In the genomic region with DNA sequence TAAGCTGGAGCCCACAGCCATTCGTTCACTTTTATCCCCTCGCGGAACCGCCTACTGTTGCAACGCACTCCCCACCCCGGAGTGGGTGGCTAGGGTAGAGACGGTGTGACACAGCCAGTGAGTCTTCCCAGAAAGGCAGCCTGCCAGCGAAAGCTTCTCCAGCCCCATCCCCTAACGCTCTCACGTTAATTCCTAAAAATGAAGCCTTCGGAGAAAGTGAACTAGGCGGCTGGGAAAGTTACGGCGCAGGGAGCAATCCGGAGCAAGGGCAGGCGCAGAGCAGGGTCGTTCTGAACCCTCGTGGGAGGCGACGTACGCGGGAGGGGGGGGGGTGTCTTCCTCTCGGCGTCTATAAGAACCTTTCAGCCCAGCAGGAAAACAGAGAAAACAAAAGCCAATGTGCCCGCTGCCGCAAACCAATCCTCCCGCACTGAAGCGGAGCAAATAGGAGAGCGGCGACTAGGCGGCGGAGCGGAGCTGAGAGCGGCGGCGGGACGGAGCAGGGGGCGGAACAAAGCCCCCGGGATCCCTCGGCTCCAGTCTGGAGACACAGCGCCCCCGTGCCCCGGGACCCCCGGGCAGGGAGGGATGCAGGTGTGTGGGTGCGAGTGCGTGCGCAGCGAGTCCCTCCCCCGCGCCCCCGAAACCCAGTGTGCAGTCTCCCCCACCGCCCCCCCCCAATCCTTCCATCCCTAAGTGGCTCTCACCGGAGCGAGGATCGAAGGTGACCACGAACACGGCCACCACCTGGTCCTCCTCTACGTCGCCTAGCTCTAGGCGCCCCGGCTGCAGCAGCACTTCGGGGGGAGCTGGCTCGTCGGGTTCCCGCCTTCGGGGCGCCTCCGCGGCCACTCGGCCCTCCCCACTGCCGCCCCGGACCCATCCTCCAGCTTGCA, we compare ENCODE assay signal across 7 mouse cellular contexts. TPM values are rescaled to one million over a fixed set of nuclear protein-coding genes. Genes with fewer than 3 reads are reported as not detected.
DNase-seq lines count a peak whose midpoint lies in the region; ATAC-seq and TF ChIP-seq lines count a peak whose summit lies in the region.

No protein-coding gene starts in this region.

- WGBS in cerebellum, adult 2 months: under 1% methylated on average over 72 of the region's 72 CpGs

- ATAC-seq in megakaryocyte progenitor cell, adult 5-6 weeks (replicated peaks; ENCODE audit: poor library complexity): peak; percentile 46

- H3K4me1 ChIP-seq in cerebellum, adult 2 months (ENCODE audit: control insufficient read depth, insufficient read depth, low read length): peaks cover 18% of the 10 kb centered on the region; the same call in 1 of the 2 replicates

- no peak for TF ChIP-seq CTCF in cerebellum, adult 2 months (IDR thresholded peaks at IDR 0.05; ENCODE audit: borderline replicate concordance, insufficient read depth, low read depth, low read length)

- peak; percentile 40 for DNase-seq in T-cell, adult 2 months (ENCODE audit: low spot score)
- DNase-seq in cerebellum, adult 2 months: peak; percentile 78
- peak; percentile 60 to 87 for DNase-seq in frontal cortex, adult 2 months (ENCODE audit: extremely low spot score in 1 of 2, low spot score in 1 of 2)
- peak; percentile 60 for DNase-seq in induced T-regulatory cell, adult 2 months (ENCODE audit: low read depth)
- DNase-seq in left cerebral cortex, postnatal 25 days (ENCODE audit: low spot score in 2 of 2): peak; percentile 70 to 89
- peak; percentile 71 for DNase-seq in right cerebral cortex, postnatal 4 days

- no peak for TF ChIP-seq POLR2A in cerebellum, adult 2 months (IDR thresholded peaks at IDR 0.05; ENCODE audit: borderline replicate concordance, insufficient read depth, low read length)

- no peaks in the 10 kb centered on the region for H3K27me3 ChIP-seq in cerebellum, adult 2 months (ENCODE audit: control insufficient read depth, insufficient read depth, low read length)

- intact Hi-C loops in left cerebral cortex, postnatal 25 days (cut with DNase I): loop anchor here (1.0 kb wide), 1 partner anchor 36 kb away; a partner anchor contains a TSS

- peak overlapping the region; percentile 99 for H3K27ac ChIP-seq in cerebellum, adult 2 months (ENCODE audit: insufficient read depth, low read length)

- peak overlapping the region; percentile 89 for H3K4me3 ChIP-seq in cerebellum, adult 2 months (replicated peaks; ENCODE audit: insufficient read depth, low read depth, low read length)

RNA-seq across cellular contexts. Expression of a gene that starts 0.5 kb away (rescaled TPM):
- polyA plus RNA-seq in cerebellum, adult 2 months (2012; rRNA removed): 64.6 and 67.0 TPM in 2 replicates
- 24.1 and 24.5 TPM in 2 replicates for polyA plus RNA-seq in frontal cortex, adult 2 months (2012; rRNA removed)
- total RNA-seq in left cerebral cortex, postnatal 25 days (2021): 10 to 100 TPM; 57.4 to 58.1 TPM
- 7.0 and 9.2 TPM in 2 replicates for total RNA-seq in megakaryocyte progenitor cell, adult 5-6 weeks (2015)
- total RNA-seq in megakaryocyte progenitor cell, adult 5-6 weeks (2017): 12.3 and 12.5 TPM in 2 replicates

RNA-seq across cellular contexts. Expression of a gene that starts 3.5 kb away (rescaled TPM):
- 0.28 and 0.41 TPM in 2 replicates for polyA plus RNA-seq in cerebellum, adult 2 months (2012; rRNA removed)
- 0.06 and 0.11 TPM in 2 replicates for polyA plus RNA-seq in frontal cortex, adult 2 months (2012; rRNA removed)
- total RNA-seq in left cerebral cortex, postnatal 25 days (2021): not detected
- not detected in 2 replicates for total RNA-seq in megakaryocyte progenitor cell, adult 5-6 weeks (2015)
- not detected in 2 replicates for total RNA-seq in megakaryocyte progenitor cell, adult 5-6 weeks (2017)

RNA-seq across cellular contexts. Expression of a gene that starts 35.8 kb away (rescaled TPM):
- 44.5 and 47.0 TPM in 2 replicates for polyA plus RNA-seq in cerebellum, adult 2 months (2012; rRNA removed)
- polyA plus RNA-seq in frontal cortex, adult 2 months (2012; rRNA removed): 55.2 and 61.3 TPM in 2 replicates
- total RNA-seq in left cerebral cortex, postnatal 25 days (2021): 10 to 100 TPM; 31.0 to 33.4 TPM
- 155 and 183 TPM in 2 replicates for total RNA-seq in megakaryocyte progenitor cell, adult 5-6 weeks (2015)
- 98.6 and 141 TPM in 2 replicates for total RNA-seq in megakaryocyte progenitor cell, adult 5-6 weeks (2017)

RNA-seq across cellular contexts. Expression of a gene that starts 55.6 kb away (rescaled TPM):
- polyA plus RNA-seq in cerebellum, adult 2 months (2012; rRNA removed): 0.36 TPM in 1 of 2 replicates, not detected in the other
- 0.10 and 0.23 TPM in 2 replicates for polyA plus RNA-seq in frontal cortex, adult 2 months (2012; rRNA removed)
- total RNA-seq in left cerebral cortex, postnatal 25 days (2021): under 1 TPM in 1 of 2 experiments, not detected in 1; 0.34 TPM
- total RNA-seq in megakaryocyte progenitor cell, adult 5-6 weeks (2015): not detected in 2 replicates
- total RNA-seq in megakaryocyte progenitor cell, adult 5-6 weeks (2017): not detected in 2 replicates

RNA-seq across cellular contexts. Expression of a gene that starts 57.9 kb away (rescaled TPM):
- polyA plus RNA-seq in cerebellum, adult 2 months (2012; rRNA removed): 0.41 and 0.67 TPM in 2 replicates
- 0.11 and 0.20 TPM in 2 replicates for polyA plus RNA-seq in frontal cortex, adult 2 months (2012; rRNA removed)
- under 1 TPM in 1 of 2 experiments, not detected in 1; 0.37 TPM for total RNA-seq in left cerebral cortex, postnatal 25 days (2021)
- not detected in 2 replicates for total RNA-seq in megakaryocyte progenitor cell, adult 5-6 weeks (2015)
- total RNA-seq in megakaryocyte progenitor cell, adult 5-6 weeks (2017): not detected in 2 replicates

Comparison
In these comparisons a context has a peak if more than half of its experiments do, and no peak if none do; other contexts are left out.
1. Peak in every context shown above with its lines: DNase-seq, ATAC-seq, H3K4me3 ChIP-seq and H3K27ac ChIP-seq.
2. RNA of a gene that starts 0.5 kb away (total RNA-seq): 57.4 to 58.1 TPM in left cerebral cortex, postnatal 25 days; 7.0 to 12.5 TPM in megakaryocyte progenitor cell, adult 5-6 weeks; every median in the first group is over 4 times any median in the second.